Mouse (Mus musculus) lung, adult 18-20 months (tissue): ENCODE data around the gene Cd68.
A peak's percentile ranks its signal among the peaks of the same experiment; 100 is the strongest.
"Not testable (repeated sequence)": the region's sequence is repeated elsewhere in the genome, so short reads cannot be mapped to it uniquely, and the experiment has no call there.

Source experiments
- DNase-seq, 2 experiments: peaks; one replicate each; pipeline ENCODE4 v3.0.0; 2022; ENCODE audit warnings: mixed read lengths in 2 of 2

The Cd68 gene

GRCm38 (mm10) chr11:69665457-69665960 lies 444 bp downstream of the Cd68 start:
- DNase-seq: no peak

GRCm38 (mm10) chr11:69664841-69665240 lies 1.1 kb downstream of the Cd68 start:
- DNase-seq: no peak

GRCm38 (mm10) chr11:69663795-69664194 lies 2.2 kb downstream of the Cd68 start:
- no peak for DNase-seq

- DNase-seq: no peak
Measured at GRCm38 (mm10) chr11:69662967-69663671, 2.8 kb downstream of the Cd68 start.

- DNase-seq: peak; percentile 95 to 97
Measured at GRCm38 (mm10) chr11:69662213-69662966, 3.6 kb downstream of the Cd68 start, which contains the start of gene Mpdu1. Gene Mpdu1, minus strand, starts transcription at chr11:69662642.

- DNase-seq: no peak
Measured at GRCm38 (mm10) chr11:69661221-69661881, 4.6 kb downstream of the Cd68 start.

- DNase-seq: no peak
Measured at GRCm38 (mm10) chr11:69657462-69657881, 8.5 kb downstream of the Cd68 start.

- peak in 1 of 2 experiments; percentile 39 for DNase-seq
Measured at GRCm38 (mm10) chr11:69656617-69657461, 9.1 kb downstream of the Cd68 start.

GRCm38 (mm10) chr11:69656065-69656455 lies 9.9 kb downstream of the Cd68 start:
- DNase-seq: no peak

- DNase-seq: peak; percentile 49 to 60
Measured at GRCm38 (mm10) chr11:69655264-69656064, 10.5 kb downstream of the Cd68 start, which contains the start of gene Sox15. Gene Sox15, plus strand, starts transcription at chr11:69655314.

GRCm38 (mm10) chr11:69654760-69655159 lies 11.2 kb downstream of the Cd68 start:
- peak; percentile 26 to 52 for DNase-seq

GRCm38 (mm10) chr11:69653399-69653798 lies 12.6 kb downstream of the Cd68 start:
- no peak for DNase-seq

GRCm38 (mm10) chr11:69645860-69646259 lies 20.1 kb downstream of the Cd68 start:
- no peak for DNase-seq

- DNase-seq: no peak
Measured at GRCm38 (mm10) chr11:69635471-69635870, 30.5 kb downstream of the Cd68 start.

GRCm38 (mm10) chr11:69633128-69633866 lies 32.7 kb downstream of the Cd68 start:
- peak; percentile 67 to 74 for DNase-seq

- peak; percentile 100 for DNase-seq
Measured at GRCm38 (mm10) chr11:69632284-69633089, 33.5 kb downstream of the Cd68 start, which contains the start of gene Fxr2. Gene Fxr2, plus strand, starts transcription at chr11:69632990.

- no peak for DNase-seq
Measured at GRCm38 (mm10) chr11:69629802-69630201, 36.2 kb downstream of the Cd68 start.

- DNase-seq: peak; percentile 70 to 73
Measured at GRCm38 (mm10) chr11:69628286-69628685, 37.7 kb downstream of the Cd68 start.

GRCm38 (mm10) chr11:69624339-69624738 lies 41.6 kb downstream of the Cd68 start:
- DNase-seq: not testable (repeated sequence)

GRCm38 (mm10) chr11:69623006-69623405 lies 42.9 kb downstream of the Cd68 start:
- no peak for DNase-seq
